Mouse (Mus musculus): ENCODE measurements around the gene Ctdspl. TPM values are rescaled to one million over a fixed set of nuclear protein-coding genes. Genes with fewer than 3 reads are reported as not detected.

Gene Ctdspl
- polyA plus RNA-seq, 1 experiment from 2014 or later, result 5.6 TPM

- no peaks in the 10 kb centered on the region for H3K27me3 ChIP-seq
- H3K9ac ChIP-seq (replicated peaks), result no peak overlapping the region
- 83% methylated on average over 7 of the region's 7 CpGs for WGBS
- H3K36me3 ChIP-seq, result no peaks in the 10 kb centered on the region
- H3K4me3 ChIP-seq, result no peak overlapping the region
- no peak overlapping the region for H3K27ac ChIP-seq (replicated peaks)
- peaks cover 41% of the 10 kb centered on the region for H3K4me1 ChIP-seq
- no peak overlapping the region for H3K4me2 ChIP-seq (replicated peaks)
- no peak for ATAC-seq (replicated peaks)
- H3K9me3 ChIP-seq, result no peaks in the 10 kb centered on the region
Observed at GRCm38 (mm10) chr9:118976561-118976960, 50.3 kb downstream of the Ctdspl start.

- Histone ChIP-seq H3K9me3 (no peaks in the 10 kb centered on the region), H3K9ac (replicated peaks) (no peak overlapping the region), H3K4me3 (no peak overlapping the region), H3K4me1 (peaks cover 42% of the 10 kb centered on the region), H3K36me3 (no peaks in the 10 kb centered on the region), H3K4me2 (replicated peaks) (no peak overlapping the region), H3K27ac (replicated peaks) (no peak overlapping the region), H3K27me3 (no peaks in the 10 kb centered on the region)
- ATAC-seq (replicated peaks), result no peak
- 95% methylated on average over 7 of the region's 7 CpGs for WGBS
Observed at GRCm38 (mm10) chr9:118977425-118977824, 51.2 kb downstream of the Ctdspl start.

- 2% methylated on average over 4 of the region's 4 CpGs for WGBS
- H3K27ac ChIP-seq (replicated peaks), result peak overlapping the region; percentile 64
- H3K4me1 ChIP-seq, result peaks cover 23% of the 10 kb centered on the region
- H3K4me2 ChIP-seq (replicated peaks), result no peak overlapping the region
- H3K36me3 ChIP-seq, result no peaks in the 10 kb centered on the region
- H3K9me3 ChIP-seq, result no peaks in the 10 kb centered on the region
- ATAC-seq (replicated peaks), result peak; percentile 81
- H3K9ac ChIP-seq (replicated peaks), result no peak overlapping the region
- no peak overlapping the region for H3K4me3 ChIP-seq
- no peaks in the 10 kb centered on the region for H3K27me3 ChIP-seq
Observed at GRCm38 (mm10) chr9:118980411-118980823, 54.2 kb downstream of the Ctdspl start.

- H3K4me2 ChIP-seq (replicated peaks), result no peak overlapping the region
- WGBS, result 73% methylated on average over 15 of the region's 15 CpGs
- no peaks in the 10 kb centered on the region for H3K9me3 ChIP-seq
- no peak overlapping the region for H3K4me3 ChIP-seq
- no peak overlapping the region for H3K9ac ChIP-seq (replicated peaks)
- H3K27me3 ChIP-seq, result no peaks in the 10 kb centered on the region
- ATAC-seq (replicated peaks), result no peak
- no peak overlapping the region for H3K27ac ChIP-seq (replicated peaks)
- H3K4me1 ChIP-seq, result peaks cover 39% of the 10 kb centered on the region
- H3K36me3 ChIP-seq, result no peaks in the 10 kb centered on the region
Observed at GRCm38 (mm10) chr9:118984650-118985432, 58.6 kb downstream of the Ctdspl start.

- Histone ChIP-seq H3K4me2 (replicated peaks) (no peak overlapping the region), H3K36me3 (no peaks in the 10 kb centered on the region), H3K27me3 (no peaks in the 10 kb centered on the region), H3K27ac (replicated peaks) (no peak overlapping the region), H3K4me1 (peaks cover 35% of the 10 kb centered on the region), H3K9me3 (no peaks in the 10 kb centered on the region), H3K4me3 (no peak overlapping the region), H3K9ac (replicated peaks) (no peak overlapping the region)
- ATAC-seq (replicated peaks), result no peak
- 85% methylated on average over 11 of the region's 11 CpGs for WGBS
Observed at GRCm38 (mm10) chr9:118986286-118986685, 60.0 kb downstream of the Ctdspl start.

- Histone ChIP-seq H3K4me3 (no peak overlapping the region), H3K9ac (replicated peaks) (no peak overlapping the region), H3K4me2 (replicated peaks) (no peak overlapping the region), H3K36me3 (no peaks in the 10 kb centered on the region), H3K27me3 (no peaks in the 10 kb centered on the region), H3K27ac (replicated peaks) (no peak overlapping the region), H3K9me3 (no peaks in the 10 kb centered on the region), H3K4me1 (peaks cover 35% of the 10 kb centered on the region)
- peak; percentile 77 for ATAC-seq (replicated peaks)
- 30% methylated on average over 11 of the region's 11 CpGs for WGBS
Observed at GRCm38 (mm10) chr9:118988787-118989580, 62.7 kb downstream of the Ctdspl start.

- Histone ChIP-seq H3K9me3 (no peaks in the 10 kb centered on the region), H3K27ac (replicated peaks) (no peak overlapping the region), H3K4me3 (no peak overlapping the region), H3K9ac (replicated peaks) (no peak overlapping the region), H3K4me1 (peaks cover 35% of the 10 kb centered on the region), H3K4me2 (replicated peaks) (no peak overlapping the region), H3K27me3 (no peaks in the 10 kb centered on the region), H3K36me3 (no peaks in the 10 kb centered on the region)
- ATAC-seq (replicated peaks), result no peak
- WGBS, result 78% methylated on average over 7 of the region's 7 CpGs
Observed at GRCm38 (mm10) chr9:118990490-118990889, 64.2 kb downstream of the Ctdspl start.

- Histone ChIP-seq H3K4me3 (no peak overlapping the region), H3K9ac (replicated peaks) (no peak overlapping the region), H3K4me1 (peaks cover 35% of the 10 kb centered on the region), H3K27ac (replicated peaks) (no peak overlapping the region), H3K36me3 (no peaks in the 10 kb centered on the region), H3K4me2 (replicated peaks) (no peak overlapping the region), H3K27me3 (no peaks in the 10 kb centered on the region), H3K9me3 (no peaks in the 10 kb centered on the region)
- ATAC-seq (replicated peaks), result no peak
- WGBS, result 94% methylated on average over 21 of the region's 21 CpGs
Observed at GRCm38 (mm10) chr9:118991750-118992585, 65.7 kb downstream of the Ctdspl start.

GRCm38 (mm10) chr9:118992586-118992955 lies 66.3 kb downstream of the Ctdspl start:
- no peak overlapping the region for H3K4me2 ChIP-seq (replicated peaks)

GRCm38 (mm10) chr9:118994524-118995227 lies 68.4 kb downstream of the Ctdspl start:
- Histone ChIP-seq H3K27me3 (no peaks in the 10 kb centered on the region), H3K9ac (replicated peaks) (no peak overlapping the region), H3K4me1 (peaks cover 12% of the 10 kb centered on the region), H3K27ac (replicated peaks) (no peak overlapping the region), H3K9me3 (no peaks in the 10 kb centered on the region), H3K4me2 (replicated peaks) (no peak overlapping the region), H3K36me3 (no peaks in the 10 kb centered on the region), H3K4me3 (no peak overlapping the region)
- ATAC-seq (replicated peaks), result no peak
- WGBS, result 84% methylated on average over 12 of the region's 12 CpGs

More at GRCm38 (mm10) chr9:118992586-118992955, 66.3 kb downstream of the Ctdspl start:
- Histone ChIP-seq H3K27me3 (no peaks in the 10 kb centered on the region), H3K9me3 (no peaks in the 10 kb centered on the region), H3K36me3 (no peaks in the 10 kb centered on the region), H3K27ac (replicated peaks) (no peak overlapping the region), H3K4me3 (no peak overlapping the region), H3K9ac (replicated peaks) (no peak overlapping the region), H3K4me1 (peaks cover 33% of the 10 kb centered on the region)
- no peak for ATAC-seq (replicated peaks)
- 92% methylated on average over 5 of the region's 5 CpGs for WGBS

GRCm38 (mm10) chr9:118995539-118995938 lies 69.3 kb downstream of the Ctdspl start:
- no peaks in the 10 kb centered on the region for H3K36me3 ChIP-seq
- H3K4me3 ChIP-seq, result no peak overlapping the region
- WGBS, result 82% methylated on average over 6 of the region's 6 CpGs
- H3K27ac ChIP-seq (replicated peaks), result no peak overlapping the region
- no peaks in the 10 kb centered on the region for H3K9me3 ChIP-seq
- H3K4me1 ChIP-seq, result peaks cover 9% of the 10 kb centered on the region
- H3K27me3 ChIP-seq, result no peaks in the 10 kb centered on the region
- no peak overlapping the region for H3K4me2 ChIP-seq (replicated peaks)
- ATAC-seq (replicated peaks), result no peak
- H3K9ac ChIP-seq (replicated peaks), result no peak overlapping the region
